Mouse (Mus musculus) lung, postnatal 0 days (tissue): ENCODE data around the gene Zfp385c. TPM values are rescaled to one million over a fixed set of nuclear protein-coding genes. Genes with fewer than 3 reads are reported as not detected.

Experiments used
- ATAC-seq: fragments of 200-750 bp; cut with Nextera tagmentation; 2 replicates; pipeline ENCODE4 v1.8.0; 2017; ENCODE audit warnings: moderate library complexity
- DNase-seq: peaks from one replicate; pipeline ENCODE4 v3.0.0-alpha.2; 2016; ENCODE audit warnings: low spot score
- H3K27ac ChIP-seq: fragments of 300-500 bp; sonication (generic); 2 replicates; pipeline ENCODE4 v1.5.1; 2014; ENCODE audit warnings: antibody characterized with exemption, mild to moderate bottlenecking, low read length, mixed read lengths
- H3K27me3 ChIP-seq: fragments of 300-500 bp; sonication (generic); replicated peaks from 2 replicates; pipeline ENCODE4 v1.6.1; 2014; ENCODE audit warnings: low read length, mixed read lengths; ENCODE audit not compliant: insufficient read depth
- H3K36me3 ChIP-seq: fragments of 300-500 bp; sonication (generic); 2 replicates; pipeline ENCODE4 v1.6.1; 2014; ENCODE audit warnings: low read length, mixed read lengths; ENCODE audit not compliant: insufficient read depth
- H3K4me1 ChIP-seq: fragments of 300-500 bp; sonication (generic); 2 replicates; pipeline ENCODE4 v1.6.1; 2014; ENCODE audit warnings: antibody characterized with exemption, low read depth, low read length, mixed read lengths; ENCODE audit not compliant: insufficient read depth
- H3K4me2 ChIP-seq: fragments of 300-500 bp; sonication (generic); replicated peaks from 2 replicates; pipeline ENCODE4 v1.6.1; 2014; ENCODE audit warnings: low read depth, mild to moderate bottlenecking, low read length, moderate library complexity, mixed read lengths
- H3K4me3 ChIP-seq: fragments of 300-500 bp; sonication (generic); 2 replicates; pipeline ENCODE4 v1.5.1; 2014; ENCODE audit warnings: low read depth, low read length
- H3K9ac ChIP-seq: fragments of 300-500 bp; sonication (generic); replicated peaks from 2 replicates; pipeline ENCODE4 v1.6.1; 2014; ENCODE audit warnings: low read depth, mild to moderate bottlenecking
- H3K9me3 ChIP-seq: fragments of 300-500 bp; sonication (generic); 2 replicates; pipeline ENCODE4 v1.6.1; 2016; ENCODE audit warnings: low read length, mixed read lengths
- CTCF ChIP-seq: IDR thresholded peaks from 2 replicates; pipeline ENCODE4 v1.5.1; 2016; ENCODE audit warnings: antibody characterized with exemption, mild to moderate bottlenecking
- EP300 ChIP-seq: IDR thresholded peaks from 2 replicates; pipeline ENCODE4 v1.6.1; 2016; ENCODE audit warnings: antibody characterized with exemption, mild to moderate bottlenecking, control low read depth
- WGBS: fragments of 180-500 bp; shearing (Covaris S2); extraction: QIAGEN DNeasy Blood & Tissue Kit; methylation state at CpG from one replicate; pipeline ENCODE4 v1.1.7; 2014; 5-methylcytosine and 5-hydroxymethylcytosine counted together
- polyA plus RNA-seq: library from polyadenylated mRNA; unstranded; fragments of >200 nt; fragmentation: Nextera tagmentation; extraction: Ambion mirVana; gene quantifications from 2 replicates; pipeline ENCODE4 v1.2.1, GENCODE M21; 2015

The Zfp385c gene
- polyA plus RNA-seq, 1 experiment from 2014 or later: not detected

GRCm38 (mm10) chr11:100598074-100598473, 94.2 kb downstream of the Zfp385c start:
- no peak for TF ChIP-seq CTCF
- no peak for TF ChIP-seq EP300
- no peak for DNase-seq
- H3K4me2 ChIP-seq: no peak overlapping the region
- 77% methylated on average over 4 of the region's 4 CpGs for WGBS
- H3K4me3 ChIP-seq: no peak overlapping the region
- no peak overlapping the region for H3K9ac ChIP-seq
- no peaks in the 10 kb centered on the region for H3K27me3 ChIP-seq
- H3K9me3 ChIP-seq: no peaks in the 10 kb centered on the region
- ATAC-seq: no peak
- peaks cover 45% of the 10 kb centered on the region for H3K36me3 ChIP-seq
- no peaks in the 10 kb centered on the region for H3K4me1 ChIP-seq
- no peak overlapping the region for H3K27ac ChIP-seq

- peaks cover 58% of the 10 kb centered on the region for H3K36me3 ChIP-seq
- WGBS: 76% methylated on average over 4 of the region's 4 CpGs
Measured at GRCm38 (mm10) chr11:100595533-100595932, 96.7 kb downstream of the Zfp385c start.

GRCm38 (mm10) chr11:100594608-100595007, 97.6 kb downstream of the Zfp385c start:
- DNase-seq (no peak), ATAC-seq (no peak)
- 86% methylated on average over 7 of the region's 7 CpGs for WGBS
- TF ChIP-seq CTCF (no peak), EP300 (no peak)
- Histone ChIP-seq H3K4me2 (no peak overlapping the region), H3K27me3 (no peaks in the 10 kb centered on the region), H3K4me3 (no peak overlapping the region), H3K36me3 (peaks cover 54% of the 10 kb centered on the region), H3K27ac (no peak overlapping the region), H3K4me1 (no peaks in the 10 kb centered on the region), H3K9ac (no peak overlapping the region), H3K9me3 (no peaks in the 10 kb centered on the region)

More at GRCm38 (mm10) chr11:100595533-100595932, 96.7 kb downstream of the Zfp385c start:
- Histone ChIP-seq H3K27ac (no peak overlapping the region), H3K4me2 (no peak overlapping the region), H3K27me3 (no peaks in the 10 kb centered on the region), H3K4me3 (no peak overlapping the region), H3K9ac (no peak overlapping the region), H3K9me3 (no peaks in the 10 kb centered on the region), H3K4me1 (no peaks in the 10 kb centered on the region)
- ATAC-seq: no peak
- no peak for DNase-seq
- no peak for TF ChIP-seq CTCF
- no peak for TF ChIP-seq EP300

GRCm38 (mm10) chr11:100592346-100593046, 99.8 kb downstream of the Zfp385c start:
- ATAC-seq (no peak), DNase-seq (no peak)
- no peaks in the 10 kb centered on the region for H3K27me3 ChIP-seq
- H3K4me1 ChIP-seq: no peaks in the 10 kb centered on the region
- no peak overlapping the region for H3K4me2 ChIP-seq
- WGBS: 94% methylated on average over 11 of the region's 11 CpGs
- no peak overlapping the region for H3K27ac ChIP-seq
- H3K36me3 ChIP-seq: peaks cover 52% of the 10 kb centered on the region
- no peak overlapping the region for H3K9ac ChIP-seq
- H3K9me3 ChIP-seq: no peaks in the 10 kb centered on the region
- no peak for TF ChIP-seq CTCF
- no peak for TF ChIP-seq EP300
- H3K4me3 ChIP-seq: no peak overlapping the region

- WGBS: 79% methylated on average over 2 of the region's 2 CpGs
- ATAC-seq (no peak), DNase-seq (no peak)
- H3K9me3 ChIP-seq: no peaks in the 10 kb centered on the region
- no peak overlapping the region for H3K27ac ChIP-seq
- no peak overlapping the region for H3K4me2 ChIP-seq
- H3K27me3 ChIP-seq: no peaks in the 10 kb centered on the region
- no peak overlapping the region for H3K4me3 ChIP-seq
- TF ChIP-seq CTCF: no peak
- peaks cover 74% of the 10 kb centered on the region for H3K36me3 ChIP-seq
- no peak overlapping the region for H3K9ac ChIP-seq
- H3K4me1 ChIP-seq: no peaks in the 10 kb centered on the region
Measured at GRCm38 (mm10) chr11:100588462-100588861, 103.8 kb downstream of the Zfp385c start.

- Histone ChIP-seq H3K4me3 (no peak overlapping the region), H3K4me2 (no peak overlapping the region), H3K4me1 (no peaks in the 10 kb centered on the region), H3K9me3 (no peaks in the 10 kb centered on the region), H3K27me3 (no peaks in the 10 kb centered on the region), H3K36me3 (peaks cover 61% of the 10 kb centered on the region), H3K27ac (no peak overlapping the region), H3K9ac (no peak overlapping the region)
- whole genome bisulfite sequencing: 97% methylated on average over 3 of the region's 3 CpGs
- DNase-seq: no peak
- TF ChIP-seq CTCF (no peak), EP300 (no peak)
- ATAC-seq: no peak
Measured at GRCm38 (mm10) chr11:100585148-100585547, 107.1 kb downstream of the Zfp385c start.
